8 mouse cellular contexts compared by ENCODE assay signal in genomic region chr7:35646317-35647081, GRCm38 (mm10). TPM values are rescaled to one million over a fixed set of nuclear protein-coding genes. Genes with fewer than 3 reads are reported as not detected.
DNase-seq lines count a peak whose midpoint lies in the region; ATAC-seq and TF ChIP-seq lines count a peak whose summit lies in the region.

No protein-coding gene starts in this region.

- no peaks in the 10 kb centered on the region for H3K9me3 ChIP-seq in embryonic facial prominence, embryonic 15.5 days (replicated peaks)
- H3K9me3 ChIP-seq in lung, embryonic 14.5 days (ENCODE audit: low read depth, low read length) = no peaks in the 10 kb centered on the region

- no peaks in the 10 kb centered on the region for H3K27me3 ChIP-seq in embryonic facial prominence, embryonic 15.5 days
- H3K27me3 ChIP-seq in lung, embryonic 14.5 days (ENCODE audit: insufficient read depth, low read length) = no peaks in the 10 kb centered on the region
- H3K27me3 ChIP-seq in small intestine, adult 2 months (ENCODE audit: control insufficient read depth, insufficient read depth, low read length) = no peaks in the 10 kb centered on the region

- intact Hi-C loops in left cerebral cortex, adult 2 months (cut with DNase I) = loop anchor here (5.0 kb wide), 1 partner anchor 156 kb away; the partner anchor contains the start of gene Zfp507

- peaks cover 38% of the 10 kb centered on the region for H3K36me3 ChIP-seq in embryonic facial prominence, embryonic 15.5 days
- H3K36me3 ChIP-seq in lung, embryonic 14.5 days (ENCODE audit: insufficient read depth) = peaks cover 41% of the 10 kb centered on the region
- H3K36me3 ChIP-seq in small intestine, adult 2 months (ENCODE audit: control insufficient read depth, insufficient read depth, low read length) = peaks cover 16% of the 10 kb centered on the region

- WGBS in embryonic facial prominence, embryonic 15.5 days = 9% methylated on average over 34 of the region's 34 CpGs
- WGBS in lung, embryonic 14.5 days = 6% methylated on average over 34 of the region's 34 CpGs
- 7% methylated on average over 34 of the region's 34 CpGs for WGBS in small intestine, adult 2 months

- no peak for TF ChIP-seq CTCF in left cerebral cortex, adult 2 months (IDR thresholded peaks at IDR 0.05)
- no peak for TF ChIP-seq CTCF in lung, embryonic 14.5 days (IDR thresholded peaks at IDR 0.05; ENCODE audit: low read depth)
- TF ChIP-seq CTCF in small intestine, adult 2 months (IDR thresholded peaks at IDR 0.05; ENCODE audit: extremely low read depth, insufficient read length, insufficient replicate concordance, low read depth, low read length) = no peak

- H3K4me1 ChIP-seq in embryonic facial prominence, embryonic 15.5 days = peaks cover 14% of the 10 kb centered on the region; the same call in 1 of the 2 replicates
- H3K4me1 ChIP-seq in lung, embryonic 14.5 days (ENCODE audit: insufficient read depth) = no peaks in the 10 kb centered on the region
- peaks cover 2% of the 10 kb centered on the region; the same call in 1 of the 2 replicates for H3K4me1 ChIP-seq in small intestine, adult 2 months (ENCODE audit: control insufficient read depth, insufficient read depth, insufficient read length, low read length)

- peak overlapping the region; percentile 84 for H3K4me3 ChIP-seq in left cerebral cortex, adult 2 months
- peak overlapping the region; percentile 97 for H3K4me3 ChIP-seq in embryonic facial prominence, embryonic 15.5 days (replicated peaks)
- H3K4me3 ChIP-seq in lung, embryonic 14.5 days (ENCODE audit: low read depth, low read length) = peak overlapping the region; percentile 98
- H3K4me3 ChIP-seq in small intestine, adult 2 months (ENCODE audit: low read depth, low read length) = peak overlapping the region; percentile 90

- peak; percentile 45; the same call in 1 of the 2 replicates for ATAC-seq in embryonic facial prominence, embryonic 15.5 days (ENCODE audit: insufficient number of reproducible peaks, low FRiP score, low TSS enrichment, low read depth)
- peak; percentile 12 for ATAC-seq in inflammation-experienced regulatory T-cells, adult 6 months
- peak; percentile 54 for ATAC-seq in lung, embryonic 14.5 days (ENCODE audit: insufficient read depth)

- no peak for DNase-seq in left cerebral cortex, adult 2 months (ENCODE audit: extremely low spot score in 1 of 2, low spot score in 2 of 2)
- no peak for DNase-seq in left cerebral cortex, adult 18-20 months (ENCODE audit: low spot score in 2 of 2)
- peak; percentile 56 for DNase-seq in ZHBTc4 (ENCODE audit: low read depth, low spot score)
- DNase-seq in lung, embryonic 14.5 days = peak; percentile 44
- no peak for DNase-seq in gastrocnemius, adult 8-10 months (ENCODE audit: low spot score in 2 of 2)

- H3K4me2 ChIP-seq in embryonic facial prominence, embryonic 15.5 days (replicated peaks) = peak overlapping the region; percentile 52
- peak overlapping the region; percentile 71 for H3K4me2 ChIP-seq in lung, embryonic 14.5 days

- H3K27ac ChIP-seq in left cerebral cortex, adult 2 months = peak overlapping the region; percentile 76
- H3K27ac ChIP-seq in embryonic facial prominence, embryonic 15.5 days (replicated peaks) = peak overlapping the region; percentile 82
- H3K27ac ChIP-seq in lung, embryonic 14.5 days (ENCODE audit: low read depth) = peak overlapping the region; percentile 70
- H3K27ac ChIP-seq in small intestine, adult 2 months (ENCODE audit: insufficient read depth, low read depth, low read length) = no peak overlapping the region

- no peak for TF ChIP-seq POLR2A in small intestine, adult 2 months (IDR thresholded peaks at IDR 0.05; ENCODE audit: low read depth, low read length)

- H3K9ac ChIP-seq in embryonic facial prominence, embryonic 15.5 days = peak overlapping the region; percentile 84
- peak overlapping the region; percentile 94 for H3K9ac ChIP-seq in lung, embryonic 14.5 days

RNA-seq across cellular contexts. Expression of gene Pdcd5, which starts 0.8 kb away (rescaled TPM):
- 10 to 100 TPM; 68.1 to 69.2 TPM for total RNA-seq in left cerebral cortex, adult 2 months (2021)
- total RNA-seq in left cerebral cortex, adult 18-20 months (2021) = 10 to 100 TPM; 65.5 to 67.8 TPM
- polyA plus RNA-seq in embryonic facial prominence, embryonic 15.5 days (2015; fragmentation: Nextera tagmentation; extraction: Ambion mirVana) = 232 and 243 TPM in 2 replicates
- 10 to 100 TPM; 64.1 to 81.9 (median 67.9) TPM for polyA plus RNA-seq in inflammation-experienced regulatory T-cells, adult 6 months (2017; shearing (Covaris generic))
- 266 and 281 TPM in 2 replicates for polyA plus RNA-seq in lung, embryonic 14.5 days (2014; fragmentation: Nextera tagmentation; extraction: Ambion mirVana)
- 23.4 and 60.3 TPM in 2 replicates for polyA plus RNA-seq in small intestine, adult 2 months (2012; rRNA removed)
- 100 to 1,000 TPM in 2 of 4 experiments, 10 to 100 TPM in 2; 89.8 to 131 (median 108) TPM for total RNA-seq in gastrocnemius, adult 8-10 months (2022)

Comparison
In these comparisons a context has a peak if more than half of its experiments do, and no peak if none do; other contexts are left out.
1. DNase-seq: peak in ZHBTc4 (single experiment) and lung, embryonic 14.5 days (single experiment); none in left cerebral cortex, adult 2 months (0 of 2), left cerebral cortex, adult 18-20 months (0 of 2) and gastrocnemius, adult 8-10 months (0 of 2).
2. Peak in every context shown above with its lines, with median percentiles within 50 percentile points of each other: H3K4me3 ChIP-seq and ATAC-seq.